Mouse (Mus musculus) embryonic facial prominence, embryonic 11.5 days (tissue): ENCODE results near the gene Esp22. TPM values are rescaled to one million over a fixed set of nuclear protein-coding genes. Genes with fewer than 3 reads are reported as not detected.
"Not testable (repeated sequence)": the region's sequence is repeated elsewhere in the genome, so short reads cannot be mapped to it uniquely, and the experiment has no call there.

Experiments
- ATAC-seq: fragments of 200-750 bp; cut with Nextera tagmentation; replicated peaks from 2 replicates; pipeline ENCODE4 v1.8.0; 2017; ENCODE audit warnings: low read depth; ENCODE audit not compliant: insufficient number of reproducible peaks, low FRiP score, low TSS enrichment
- DNase-seq: peaks from one replicate; pipeline ENCODE4 v3.0.0-alpha.2; 2015; ENCODE audit warnings: low spot score
- H3K27ac ChIP-seq: fragments of 300-500 bp; sonication (generic); replicated peaks from 2 replicates; pipeline ENCODE4 v1.5.1; 2014; ENCODE audit warnings: mild to moderate bottlenecking, low read depth, low read length, control low read depth
- H3K27me3 ChIP-seq: fragments of 300-500 bp; sonication (generic); 2 replicates; pipeline ENCODE4 v1.6.1; 2014; ENCODE audit warnings: mild to moderate bottlenecking, low read length, moderate library complexity, mixed read lengths; ENCODE audit not compliant: control insufficient read depth, insufficient read depth
- H3K36me3 ChIP-seq: fragments of 300-500 bp; sonication (generic); replicated peaks from 2 replicates; pipeline ENCODE4 v1.6.1; 2014; ENCODE audit warnings: low read depth, mild to moderate bottlenecking, low read length, moderate library complexity, mixed read lengths; ENCODE audit not compliant: control insufficient read depth, insufficient read depth
- H3K4me1 ChIP-seq: fragments of 300-500 bp; sonication (generic); 2 replicates; pipeline ENCODE4 v1.6.1; 2014; ENCODE audit warnings: low read length, mixed read lengths; ENCODE audit not compliant: control insufficient read depth, insufficient read depth
- H3K4me2 ChIP-seq: fragments of 300-500 bp; sonication (generic); 2 replicates; pipeline ENCODE4 v1.6.1; 2014; ENCODE audit warnings: low read depth, mild to moderate bottlenecking, control low read depth, low read length, moderate library complexity
- H3K4me3 ChIP-seq: fragments of 300-500 bp; sonication (generic); 2 replicates; pipeline ENCODE4 v1.5.1; 2014; ENCODE audit warnings: low read depth, low read length, control low read depth
- H3K9ac ChIP-seq: fragments of 300-500 bp; sonication (generic); replicated peaks from 2 replicates; pipeline ENCODE4 v1.6.1; 2014; ENCODE audit warnings: mild to moderate bottlenecking, control low read depth, low read length
- H3K9me3 ChIP-seq: fragments of 300-500 bp; sonication (generic); replicated peaks from 2 replicates; pipeline ENCODE4 v1.6.1; 2016; ENCODE audit warnings: mild to moderate bottlenecking, low read length, inconsistent platforms, mixed read lengths; ENCODE audit not compliant: control insufficient read depth
- WGBS: fragments of 180-500 bp; shearing (Covaris S2); extraction: QIAGEN DNeasy Blood & Tissue Kit; methylation state at CpG from one replicate; pipeline ENCODE4 v1.1.7; 2014; 5-methylcytosine and 5-hydroxymethylcytosine counted together
- polyA plus RNA-seq: library from polyadenylated mRNA; unstranded; fragments of >200 nt; fragmentation: Nextera tagmentation; extraction: Ambion mirVana; gene quantifications from 2 replicates; pipeline ENCODE4 v1.2.1, GENCODE M21; 2014

The Esp22 gene
- polyA plus RNA-seq, result not detected in 2 replicates

- H3K36me3 ChIP-seq, result no peaks in the 10 kb centered on the region
- H3K4me1 ChIP-seq, result no peaks in the 10 kb centered on the region
- WGBS, result 100% methylated on average over 1 of the region's 1 CpGs
- ATAC-seq (no peak), DNase-seq (no peak)
- no peak within 1 kb of the TSS for H3K4me2 ChIP-seq
- no peak within 1 kb of the TSS for H3K9ac ChIP-seq
- no peaks in the 10 kb centered on the region for H3K9me3 ChIP-seq
- H3K27me3 ChIP-seq, result no peaks in the 10 kb centered on the region
- H3K4me3 ChIP-seq, result no peak within 1 kb of the TSS
- H3K27ac ChIP-seq, result no peak within 1 kb of the TSS
Measured at GRCm38 (mm10) chr17:39095034-39095433, at the start of gene Esp22. TSS of gene Esp22 (plus strand) at chr17:39095334.

- Histone ChIP-seq H3K27me3 (no peaks in the 10 kb centered on the region), H3K9ac (no peak overlapping the region), H3K4me1 (no peaks in the 10 kb centered on the region), H3K36me3 (no peaks in the 10 kb centered on the region), H3K4me2 (no peak overlapping the region), H3K9me3 (no peaks in the 10 kb centered on the region), H3K27ac (no peak overlapping the region), H3K4me3 (no peak overlapping the region)
- DNase-seq (no peak), ATAC-seq (no peak)
Measured at GRCm38 (mm10) chr17:39063641-39064040, 31.5 kb upstream of the Esp22 start.

- Histone ChIP-seq H3K27ac (no peak within 1 kb of the TSS), H3K4me3 (no peak within 1 kb of the TSS), H3K4me2 (no peak within 1 kb of the TSS), H3K4me1 (no peaks in the 10 kb centered on the region), H3K36me3 (no peaks in the 10 kb centered on the region), H3K9ac (no peak within 1 kb of the TSS), H3K27me3 (no peaks in the 10 kb centered on the region), H3K9me3 (no peaks in the 10 kb centered on the region)
- DNase-seq, result no peak
- ATAC-seq, result no peak
- WGBS, result 59% methylated on average over 1 of the region's 1 CpGs
Measured at GRCm38 (mm10) chr17:39076937-39077336, 18.2 kb upstream of the Esp22 start, which contains the start of gene Esp23. TSS of gene Esp23 (minus strand) at chr17:39077037.

- DNase-seq, result peak; percentile 43
- not testable (repeated sequence) for H3K27ac ChIP-seq, ATAC-seq, H3K9me3 ChIP-seq, H3K9ac ChIP-seq, H3K4me3 ChIP-seq, H3K4me1 ChIP-seq, H3K27me3 ChIP-seq, H3K36me3 ChIP-seq, H3K4me2 ChIP-seq
- whole genome bisulfite sequencing, result 73% methylated on average over 11 of the region's 11 CpGs
Measured at GRCm38 (mm10) chr17:39107126-39107525, 12.0 kb downstream of the Esp22 start.

GRCm38 (mm10) chr17:39129156-39129555 is 34.0 kb downstream of the Esp22 start:
- not testable (repeated sequence) for H3K9me3 ChIP-seq, H3K4me3 ChIP-seq, H3K27ac ChIP-seq, H3K4me1 ChIP-seq, H3K27me3 ChIP-seq, H3K36me3 ChIP-seq, H3K4me2 ChIP-seq, DNase-seq, H3K9ac ChIP-seq, ATAC-seq
- WGBS, result 75% methylated on average over 12 of the region's 12 CpGs

Other genes with a start within 250 kb of the Esp22 start
- gene Esp24, start 58.6 kb upstream of the Esp22 start, polyA plus RNA-seq, result not detected in 2 replicates
- not detected in 2 replicates for gene Gm21903, start 52.0 kb upstream of the Esp22 start, polyA plus RNA-seq
- not detected in 2 replicates for gene Esp23, start 18.3 kb upstream of the Esp22 start, polyA plus RNA-seq